Mouse (Mus musculus) heart, postnatal 0 days (tissue): ENCODE results near the gene Grn. TPM values are rescaled to one million over a fixed set of nuclear protein-coding genes. Genes with fewer than 3 reads are reported as not detected.

Experiments
- ATAC-seq: fragments of 200-750 bp; cut with Nextera tagmentation; 2 replicates; pipeline ENCODE4 v1.8.0; 2017; ENCODE audit warnings: low read depth, moderate number of reproducible peaks, moderate library complexity; ENCODE audit not compliant: insufficient read depth
- DNase-seq: peaks from one replicate; pipeline ENCODE4 v3.0.0-alpha.2; 2016; ENCODE audit warnings: low spot score
- H3K27ac ChIP-seq: fragments of 300-500 bp; sonication (generic); 2 replicates; pipeline ENCODE4 v1.5.1; 2014; ENCODE audit warnings: low read depth, mild to moderate bottlenecking
- H3K27me3 ChIP-seq: fragments of 300-500 bp; sonication (generic); 2 replicates; pipeline ENCODE4 v1.6.1; 2014; ENCODE audit warnings: low read length, mixed read lengths; ENCODE audit not compliant: control insufficient read depth, insufficient read depth
- H3K36me3 ChIP-seq: fragments of 300-500 bp; sonication (generic); replicated peaks from 2 replicates; pipeline ENCODE4 v1.6.1; 2014; ENCODE audit warnings: low read length, mixed read lengths; ENCODE audit not compliant: control insufficient read depth, insufficient read depth
- H3K4me1 ChIP-seq: fragments of 300-500 bp; sonication (generic); 2 replicates; pipeline ENCODE4 v1.6.1; 2014; ENCODE audit warnings: antibody characterized with exemption; ENCODE audit not compliant: control insufficient read depth, insufficient read depth
- H3K4me2 ChIP-seq: fragments of 300-500 bp; sonication (generic); 2 replicates; pipeline ENCODE4 v1.6.1; 2014; ENCODE audit warnings: low read depth, mild to moderate bottlenecking, low read length, moderate library complexity
- H3K4me3 ChIP-seq: fragments of 300-500 bp; sonication (generic); 2 replicates; pipeline ENCODE4 v1.5.1; 2014; ENCODE audit warnings: low read depth, low read length
- H3K9ac ChIP-seq: fragments of 300-500 bp; sonication (generic); replicated peaks from 2 replicates; pipeline ENCODE4 v1.6.1; 2014; ENCODE audit warnings: low read depth, low read length, mixed read lengths
- H3K9me3 ChIP-seq: fragments of 300-500 bp; sonication (generic); replicated peaks from 2 replicates; pipeline ENCODE4 v1.6.1; 2016; ENCODE audit warnings: low read length; ENCODE audit not compliant: control insufficient read depth
- CTCF ChIP-seq: IDR thresholded peaks from 2 replicates; pipeline ENCODE4 v1.5.1; 2016; ENCODE audit warnings: antibody characterized with exemption, control low read depth, low read depth
- EP300 ChIP-seq: IDR thresholded peaks from 2 replicates; pipeline ENCODE4 v1.6.1; 2016; ENCODE audit warnings: antibody characterized with exemption, low read depth
- WGBS: fragments of 180-500 bp; shearing (Covaris S2); extraction: QIAGEN DNeasy Blood & Tissue Kit; methylation state at CpG from one replicate; pipeline ENCODE4 v1.1.7; 2014; 5-methylcytosine and 5-hydroxymethylcytosine counted together
- polyA plus RNA-seq: library from polyadenylated mRNA; unstranded; fragments of >200 nt; fragmentation: Nextera tagmentation; extraction: Ambion mirVana; gene quantifications from 2 replicates; pipeline ENCODE4 v1.2.1, GENCODE M21; 2015
- total RNA-seq: library from RNA; depleted of rRNA; stranded (reverse); fragments of >200 nt; gene quantifications from 2 replicates; pipeline ENCODE4 v1.2.3, GENCODE M21; 2014; ENCODE audit warnings: low replicate concordance

Grn gene
- total and polyA plus RNA-seq, 2 experiments from 2014 or later = 134 to 176 TPM

DNA sequence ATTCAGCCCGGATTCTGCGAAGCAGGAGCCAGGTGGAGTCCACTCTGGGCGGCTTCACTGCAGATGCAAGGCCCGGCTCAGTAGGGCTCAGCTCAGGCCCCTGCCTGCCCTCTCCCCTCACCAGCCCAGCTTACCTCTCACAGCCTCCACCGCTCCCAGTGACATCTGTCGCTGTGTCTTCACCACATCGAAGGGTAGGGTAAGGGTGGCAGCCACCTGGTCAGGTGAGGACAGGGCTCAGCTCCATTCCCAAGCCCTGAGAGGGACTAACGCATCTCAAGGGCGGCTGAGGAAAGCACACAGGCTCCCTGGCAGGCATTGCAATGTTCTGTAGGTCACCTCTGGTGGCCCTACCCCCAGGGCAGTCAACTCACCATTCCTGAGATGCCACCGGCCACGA is 26.5 kb upstream of the Grn start:
- no peak overlapping the region for H3K27ac ChIP-seq
- no peak overlapping the region for H3K4me2 ChIP-seq
- H3K27me3 ChIP-seq = peaks cover 24% of the 10 kb centered on the region
- peaks cover 12% of the 10 kb centered on the region for H3K4me1 ChIP-seq
- WGBS = 92% methylated on average over 11 of the region's 11 CpGs
- H3K36me3 ChIP-seq = peaks cover 30% of the 10 kb centered on the region
- ATAC-seq (no peak), DNase-seq (no peak)
- TF ChIP-seq EP300 (no peak), CTCF (no peak)
- H3K4me3 ChIP-seq = no peak overlapping the region
- no peaks in the 10 kb centered on the region for H3K9me3 ChIP-seq
- H3K9ac ChIP-seq = no peak overlapping the region

DNA sequence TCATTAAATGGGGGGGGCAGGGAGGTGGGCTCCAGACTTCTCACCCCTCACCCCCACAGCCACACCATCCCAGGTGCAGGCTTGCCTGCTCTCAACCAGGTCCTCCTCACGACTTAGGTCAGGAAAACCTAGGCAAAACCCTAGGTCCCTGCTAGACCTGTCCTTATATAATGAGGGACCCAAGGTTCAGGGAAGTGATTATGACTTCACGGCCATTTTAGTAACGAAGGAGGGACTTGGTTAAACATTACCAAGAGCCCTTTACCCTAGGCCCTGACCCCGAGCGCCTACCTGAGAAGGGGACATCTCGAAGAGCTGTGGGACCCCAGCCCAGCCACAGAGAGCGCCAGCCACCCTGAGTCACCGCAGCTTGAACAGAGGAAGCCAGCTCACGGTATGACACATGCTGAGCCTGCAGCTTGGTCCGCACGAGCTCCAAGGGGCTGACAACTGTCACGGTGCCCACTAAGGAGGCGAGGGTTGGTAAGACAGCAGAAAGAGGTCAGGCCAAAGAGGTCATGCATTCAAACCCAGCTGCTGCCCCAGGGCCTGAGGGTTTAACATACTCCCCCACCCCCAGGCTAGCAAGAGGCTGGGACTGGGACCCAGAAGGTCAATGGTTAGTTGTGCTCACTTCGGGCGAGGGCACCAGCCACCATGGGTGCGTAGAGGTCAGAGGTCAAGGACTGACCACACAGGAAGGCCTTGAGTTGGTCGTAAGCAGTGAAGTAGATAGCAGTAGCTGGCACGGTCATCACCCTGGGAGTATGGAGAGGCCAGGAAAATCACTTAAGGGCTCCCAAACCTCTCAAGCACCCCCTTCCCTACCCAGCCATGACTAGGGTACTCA is 25.7 kb upstream of the Grn start:
- H3K4me2 ChIP-seq = no peak overlapping the region
- no peak for ATAC-seq
- H3K9me3 ChIP-seq = no peaks in the 10 kb centered on the region
- H3K4me1 ChIP-seq = peaks cover 12% of the 10 kb centered on the region
- peaks cover 30% of the 10 kb centered on the region for H3K36me3 ChIP-seq
- no peak overlapping the region for H3K27ac ChIP-seq
- H3K27me3 ChIP-seq = peaks cover 16% of the 10 kb centered on the region
- DNase-seq = no peak
- TF ChIP-seq CTCF (no peak), EP300 (no peak)
- no peak overlapping the region for H3K9ac ChIP-seq
- WGBS = 89% methylated on average over 18 of the region's 18 CpGs
- H3K4me3 ChIP-seq = no peak overlapping the region

GRCm38 (mm10) chr11:102405544-102406285 is 24.4 kb upstream of the Grn start:
- WGBS = 79% methylated on average over 11 of the region's 11 CpGs
- TF ChIP-seq EP300 (no peak), CTCF (no peak)
- Histone ChIP-seq H3K36me3 (peaks cover 30% of the 10 kb centered on the region), H3K4me2 (peak overlapping the region; percentile 66), H3K9me3 (no peaks in the 10 kb centered on the region), H3K9ac (peak overlapping the region; percentile 69; the same call in 1 of the 2 replicates), H3K27ac (no peak overlapping the region), H3K4me3 (peak overlapping the region; percentile 93), H3K4me1 (peaks cover 12% of the 10 kb centered on the region), H3K27me3 (peaks cover 3% of the 10 kb centered on the region; the same call in 1 of the 2 replicates)
- no peak for ATAC-seq
- no peak for DNase-seq

- Histone ChIP-seq H3K4me3 (peak overlapping the region; percentile 93), H3K9me3 (no peaks in the 10 kb centered on the region), H3K27me3 (no peaks in the 10 kb centered on the region), H3K36me3 (peaks cover 30% of the 10 kb centered on the region), H3K4me1 (peaks cover 15% of the 10 kb centered on the region), H3K4me2 (peak overlapping the region; percentile 66), H3K9ac (peak overlapping the region; percentile 69), H3K27ac (peak overlapping the region; percentile 95)
- ATAC-seq (no peak), DNase-seq (no peak)
- WGBS = 13% methylated on average over 3 of the region's 3 CpGs
- TF ChIP-seq EP300 (no peak), CTCF (no peak)
Measured at GRCm38 (mm10) chr11:102406401-102406800, 23.7 kb upstream of the Grn start.

- peaks cover 15% of the 10 kb centered on the region for H3K4me1 ChIP-seq
- ATAC-seq = peak; percentile 78
- peak overlapping the region; percentile 95 for H3K27ac ChIP-seq
- peak overlapping the region; percentile 93 for H3K4me3 ChIP-seq
- H3K36me3 ChIP-seq = peaks cover 29% of the 10 kb centered on the region
- TF ChIP-seq EP300 = peak; percentile 37; the same call in 1 of the 2 replicates
- 0 out of 2 replicates have a peak, but pooled peaks have one; percentile 4 for TF ChIP-seq CTCF
- under 1% methylated on average over 64 of the region's 85 CpGs for WGBS
- DNase-seq = peak; percentile 91
- peak overlapping the region; percentile 69 for H3K9ac ChIP-seq
- no peaks in the 10 kb centered on the region for H3K27me3 ChIP-seq
- H3K9me3 ChIP-seq = no peaks in the 10 kb centered on the region
- peak overlapping the region; percentile 66 for H3K4me2 ChIP-seq
Measured at GRCm38 (mm10) chr11:102406900-102407833, 22.9 kb upstream of the Grn start.
